Mouse (Mus musculus) megakaryocyte, embryonic 14.5 days (primary cell): ENCODE measurements around the gene Plvap.

Experiments used
- FLI1 ChIP-seq: IDR thresholded peaks from 2 replicates; pipeline ENCODE4 v1.6.1; 2012; ENCODE audit warnings: low read length, inconsistent platforms, mixed read lengths
- GATA1 ChIP-seq: IDR thresholded peaks from 3 replicates; pipeline ENCODE4 v1.6.1; 2012; ENCODE audit warnings: mixed read lengths, low read length, inconsistent platforms, borderline replicate concordance

- no peak for TF ChIP-seq GATA1
- TF ChIP-seq FLI1, result no peak
Measured at GRCm38 (mm10) chr8:71464513-71465500, 46.7 kb downstream of the Plvap start, which contains the start of gene Mrpl34.
